Mouse (Mus musculus) cerebellum, adult 2 months (tissue): ENCODE data around the gene Pax2.

Experiments used
- CTCF ChIP-seq: fragments of 200-500 bp; IDR thresholded peaks from 2 replicates; pipeline ENCODE4 v1.5.1; 2011; ENCODE audit warnings: low read depth, mild to moderate bottlenecking, control low read depth, low read length, moderate library complexity, borderline replicate concordance; ENCODE audit not compliant: insufficient read depth
- POLR2A ChIP-seq: fragments of 200-500 bp; IDR thresholded peaks from 2 replicates; pipeline ENCODE4 v1.6.1; 2011; ENCODE audit warnings: low read length, control low read depth, borderline replicate concordance; ENCODE audit not compliant: insufficient read depth

DNA sequence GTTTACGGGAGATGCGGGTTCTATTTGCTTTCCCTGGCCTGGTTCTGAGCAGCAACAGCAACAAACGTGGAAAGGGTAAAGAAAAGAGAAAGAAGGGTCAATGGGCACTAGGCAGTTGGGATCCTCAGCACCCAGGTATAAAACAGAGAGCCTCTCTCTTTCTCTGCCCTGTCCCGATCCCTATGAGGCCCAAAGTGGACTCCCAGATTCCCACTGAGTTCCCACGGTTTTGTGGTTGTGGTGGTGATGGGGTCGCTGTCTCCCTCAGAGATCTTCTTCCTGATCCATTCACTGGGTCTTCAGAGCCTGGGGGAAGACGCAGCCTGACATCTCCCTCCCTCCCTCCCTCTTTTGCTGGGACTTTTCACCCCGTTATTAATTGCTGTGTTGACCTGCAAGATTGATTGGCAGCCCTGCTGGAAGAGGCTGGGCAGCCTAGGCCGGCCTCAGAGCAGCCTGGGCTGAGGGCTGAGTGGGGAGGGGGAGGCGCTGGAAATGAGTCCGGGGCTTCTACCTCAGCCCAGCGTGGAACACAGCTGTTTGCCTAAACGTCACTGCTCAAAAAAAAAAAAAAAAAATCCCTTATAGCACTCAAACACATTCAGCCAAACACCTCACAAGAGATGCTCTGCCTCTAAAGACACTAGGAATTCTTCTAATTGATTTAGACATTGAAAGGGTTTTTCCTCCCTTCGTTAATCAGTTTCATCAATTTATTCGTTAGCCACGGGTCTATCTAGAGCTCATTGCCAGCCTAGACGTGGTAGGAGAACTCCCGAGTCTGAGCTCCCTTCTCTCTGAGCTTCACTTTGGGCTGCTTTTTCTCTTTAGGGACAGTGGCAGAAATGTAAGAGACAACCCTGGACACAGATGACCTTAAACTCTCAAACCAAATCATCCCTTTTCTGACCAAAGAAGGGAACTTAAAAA, 6.5 kb upstream of the Pax2 start:
- TF ChIP-seq POLR2A (no peak), CTCF (no peak)
